Comparison of ENCODE assay signal across 8 mouse cellular contexts in the genomic region with DNA sequence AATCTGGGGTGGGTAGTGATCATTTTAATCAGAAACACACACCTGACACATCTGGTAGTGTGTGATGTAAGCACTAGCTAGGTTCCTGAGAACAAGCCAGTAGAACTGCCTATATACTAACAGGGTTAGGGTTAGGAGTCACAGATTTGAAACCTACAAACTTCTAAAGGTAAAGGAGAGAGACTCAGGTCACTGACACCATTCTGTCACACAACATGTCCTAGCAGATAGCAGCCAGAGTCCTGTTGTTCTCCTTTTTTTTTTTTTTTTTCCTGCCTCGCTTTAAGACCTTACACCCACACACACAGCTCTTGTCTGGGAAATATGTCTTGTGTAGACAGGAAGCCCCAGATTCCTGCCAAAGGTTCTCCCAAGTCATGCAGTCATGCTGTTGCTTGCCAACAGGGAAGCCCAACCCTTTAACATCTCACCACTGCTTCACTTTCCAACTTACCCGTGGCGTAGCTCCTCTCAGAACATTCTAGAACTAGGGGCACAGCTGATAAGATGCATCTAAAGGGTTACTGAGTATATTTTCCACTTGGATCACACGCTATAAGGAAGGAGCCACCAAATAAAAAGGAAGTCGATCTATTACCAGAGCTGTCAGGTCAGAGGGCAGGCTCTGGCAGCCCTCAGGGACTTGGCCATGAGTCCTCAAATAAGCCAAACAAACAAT. TPM values are rescaled to one million over a fixed set of nuclear protein-coding genes. Genes with fewer than 3 reads are reported as not detected.
DNase-seq lines count a peak whose midpoint lies in the region.

No protein-coding gene starts in this region.

- peak; percentile 29 for DNase-seq in testis, postnatal 14 days (ENCODE audit: low spot score)
- no peak for DNase-seq in testis, postnatal 10 days (ENCODE audit: low spot score)
- peak; percentile 74 for DNase-seq in gastrocnemius, postnatal 25 days
- DNase-seq in kidney, postnatal 25 days = peak; percentile 62 to 80
- DNase-seq in urinary bladder, postnatal 36 days (ENCODE audit: low spot score in 2 of 2) = peak; percentile 43 to 77
- no peak for DNase-seq in embryo, embryonic 11 days
- DNase-seq in left cerebral cortex, adult 11 months (ENCODE audit: low spot score) = no peak
- DNase-seq in right cerebral cortex, adult 18-20 months = no peak

RNA-seq across cellular contexts. Expression of gene Prdm15, which starts 45.8 kb away (rescaled TPM):
- 1 to 10 TPM; 6.6 to 8.8 TPM for total RNA-seq in gastrocnemius, postnatal 25 days (2021)

Comparison
In these comparisons a context has a peak if more than half of its experiments do, and no peak if none do; other contexts are left out.
1. DNase-seq: peak in testis, postnatal 14 days (single experiment), gastrocnemius, postnatal 25 days (single experiment), kidney, postnatal 25 days (2 of 2) and urinary bladder, postnatal 36 days (2 of 2); none in testis, postnatal 10 days (single experiment), embryo, embryonic 11 days (single experiment), left cerebral cortex, adult 11 months (single experiment) and right cerebral cortex, adult 18-20 months (single experiment).